Mouse (Mus musculus) kidney, embryonic 16.5 days (tissue): Measurements from ENCODE around the gene Klf13. TPM values are rescaled to one million over a fixed set of nuclear protein-coding genes. Genes with fewer than 3 reads are reported as not detected.

Experiments used
- ATAC-seq: fragments of 200-750 bp; cut with Nextera tagmentation; 2 replicates; pipeline ENCODE4 v1.8.0; 2017; ENCODE audit warnings: moderate TSS enrichment; ENCODE audit not compliant: low FRiP score, low TSS enrichment
- H3K27ac ChIP-seq: fragments of 300-500 bp; sonication (generic); 2 replicates; pipeline ENCODE4 v1.5.1; 2014; ENCODE audit warnings: low read length
- H3K27me3 ChIP-seq: fragments of 300-500 bp; sonication (generic); 2 replicates; pipeline ENCODE4 v1.6.1; 2014; ENCODE audit warnings: low read length, control low read depth, mixed read lengths; ENCODE audit not compliant: insufficient read depth
- H3K36me3 ChIP-seq: fragments of 300-500 bp; sonication (generic); 2 replicates; pipeline ENCODE4 v1.6.1; 2014; ENCODE audit warnings: low read length, control low read depth, mixed read lengths; ENCODE audit not compliant: insufficient read depth
- H3K4me1 ChIP-seq: fragments of 300-500 bp; sonication (generic); 2 replicates; pipeline ENCODE4 v1.6.1; 2014; ENCODE audit warnings: low read length, control low read depth, mixed read lengths; ENCODE audit not compliant: insufficient read depth
- H3K4me2 ChIP-seq: fragments of 300-500 bp; sonication (generic); replicated peaks from 2 replicates; pipeline ENCODE4 v1.6.1; 2014; ENCODE audit warnings: low read depth, low read length
- H3K4me3 ChIP-seq: fragments of 300-500 bp; sonication (generic); 2 replicates; pipeline ENCODE4 v1.5.1; 2014; ENCODE audit warnings: mild to moderate bottlenecking, low read length
- H3K9ac ChIP-seq: fragments of 300-500 bp; sonication (generic); replicated peaks from 2 replicates; pipeline ENCODE4 v1.6.1; 2014; ENCODE audit warnings: low read length
- H3K9me3 ChIP-seq: fragments of 300-500 bp; sonication (generic); 2 replicates; pipeline ENCODE4 v1.6.1; 2016; ENCODE audit warnings: low read length, control low read depth
- WGBS: fragments of 180-500 bp; shearing (Covaris S2); extraction: QIAGEN DNeasy Blood & Tissue Kit; methylation state at CpG from one replicate; pipeline ENCODE4 v1.1.7; 2014; 5-methylcytosine and 5-hydroxymethylcytosine counted together
- polyA plus RNA-seq: library from polyadenylated mRNA; unstranded; fragments of >200 nt; fragmentation: Nextera tagmentation; extraction: Ambion mirVana; gene quantifications from 2 replicates; pipeline ENCODE4 v1.2.1, GENCODE M21; 2015

Gene Klf13
- polyA plus RNA-seq, 1 experiment from 2014 or later, result 23.2 TPM

GRCm38 (mm10) chr7:63901942-63902341 is 36.8 kb downstream of the Klf13 start:
- 78% methylated on average over 3 of the region's 3 CpGs for WGBS
- Histone ChIP-seq H3K4me1 (peaks cover 29% of the 10 kb centered on the region), H3K9ac (no peak overlapping the region), H3K9me3 (no peaks in the 10 kb centered on the region), H3K4me2 (no peak overlapping the region), H3K36me3 (no peaks in the 10 kb centered on the region), H3K27me3 (no peaks in the 10 kb centered on the region), H3K27ac (no peak overlapping the region), H3K4me3 (no peak overlapping the region)
- ATAC-seq, result no peak

- Histone ChIP-seq H3K36me3 (no peaks in the 10 kb centered on the region), H3K27ac (no peak overlapping the region), H3K4me1 (peaks cover 35% of the 10 kb centered on the region), H3K4me3 (no peak overlapping the region), H3K9ac (no peak overlapping the region), H3K9me3 (no peaks in the 10 kb centered on the region), H3K4me2 (no peak overlapping the region), H3K27me3 (no peaks in the 10 kb centered on the region)
- WGBS, result 73% methylated on average over 10 of the region's 11 CpGs
- ATAC-seq, result no peak
Observed at GRCm38 (mm10) chr7:63901346-63901745, 37.4 kb downstream of the Klf13 start.

- no peaks in the 10 kb centered on the region for H3K36me3 ChIP-seq
- no peak for ATAC-seq
- no peak overlapping the region for H3K27ac ChIP-seq
- H3K4me1 ChIP-seq, result peaks cover 40% of the 10 kb centered on the region
- WGBS, result 98% methylated on average over 2 of the region's 2 CpGs
- H3K27me3 ChIP-seq, result no peaks in the 10 kb centered on the region
- H3K9ac ChIP-seq, result no peak overlapping the region
- no peak overlapping the region for H3K4me2 ChIP-seq
- no peak overlapping the region for H3K4me3 ChIP-seq
- no peaks in the 10 kb centered on the region for H3K9me3 ChIP-seq
Observed at GRCm38 (mm10) chr7:63900411-63900810, 38.3 kb downstream of the Klf13 start.

GRCm38 (mm10) chr7:63899925-63900324 is 38.8 kb downstream of the Klf13 start:
- no peak overlapping the region for H3K27ac ChIP-seq
- no peaks in the 10 kb centered on the region for H3K36me3 ChIP-seq
- no peaks in the 10 kb centered on the region for H3K27me3 ChIP-seq
- H3K9ac ChIP-seq, result no peak overlapping the region
- peaks cover 38% of the 10 kb centered on the region for H3K4me1 ChIP-seq
- H3K4me2 ChIP-seq, result no peak overlapping the region
- no peak for ATAC-seq
- H3K4me3 ChIP-seq, result no peak overlapping the region
- 88% methylated on average over 8 of the region's 8 CpGs for WGBS
- no peaks in the 10 kb centered on the region for H3K9me3 ChIP-seq

- Histone ChIP-seq H3K9me3 (no peaks in the 10 kb centered on the region), H3K27ac (no peak overlapping the region), H3K4me2 (no peak overlapping the region), H3K27me3 (no peaks in the 10 kb centered on the region), H3K4me1 (peaks cover 30% of the 10 kb centered on the region), H3K4me3 (no peak overlapping the region), H3K9ac (no peak overlapping the region), H3K36me3 (no peaks in the 10 kb centered on the region)
- 91% methylated on average over 6 of the region's 6 CpGs for WGBS
- ATAC-seq, result no peak
Observed at GRCm38 (mm10) chr7:63898201-63898600, 40.5 kb downstream of the Klf13 start.

GRCm38 (mm10) chr7:63897655-63898054 is 41.1 kb downstream of the Klf13 start:
- H3K4me3 ChIP-seq, result no peak overlapping the region
- no peaks in the 10 kb centered on the region for H3K9me3 ChIP-seq
- 0 out of 2 replicates have a peak, but pooled peaks have one; percentile 3 for ATAC-seq
- H3K27me3 ChIP-seq, result no peaks in the 10 kb centered on the region
- WGBS, result 43% methylated on average over 3 of the region's 3 CpGs
- no peaks in the 10 kb centered on the region for H3K36me3 ChIP-seq
- peak overlapping the region; percentile 78 for H3K4me2 ChIP-seq
- H3K27ac ChIP-seq, result 0 out of 2 replicates have a peak overlapping the region, but pooled peaks have one; percentile 79
- H3K9ac ChIP-seq, result peak overlapping the region; percentile 70
- H3K4me1 ChIP-seq, result peaks cover 25% of the 10 kb centered on the region

- Histone ChIP-seq H3K27me3 (no peaks in the 10 kb centered on the region), H3K9ac (peak overlapping the region; percentile 70), H3K27ac (peak overlapping the region; percentile 79), H3K9me3 (no peaks in the 10 kb centered on the region), H3K36me3 (no peaks in the 10 kb centered on the region), H3K4me2 (peak overlapping the region; percentile 78), H3K4me1 (peaks cover 23% of the 10 kb centered on the region), H3K4me3 (peak overlapping the region; percentile 43)
- WGBS, result 2% methylated on average over 22 of the region's 22 CpGs
- peak; percentile 92 for ATAC-seq
Observed at GRCm38 (mm10) chr7:63896968-63897468, 41.7 kb downstream of the Klf13 start.

- Histone ChIP-seq H3K4me2 (peak overlapping the region; percentile 78), H3K9ac (peak overlapping the region; percentile 70), H3K27ac (peak overlapping the region; percentile 79; the same call in 1 of the 2 replicates), H3K4me3 (peak overlapping the region; percentile 43), H3K27me3 (no peaks in the 10 kb centered on the region), H3K4me1 (peaks cover 23% of the 10 kb centered on the region), H3K36me3 (no peaks in the 10 kb centered on the region), H3K9me3 (no peaks in the 10 kb centered on the region)
- peak; percentile 44 for ATAC-seq
- WGBS, result 22% methylated on average over 16 of the region's 17 CpGs
Observed at GRCm38 (mm10) chr7:63896276-63896967, 42.3 kb downstream of the Klf13 start.

- no peaks in the 10 kb centered on the region for H3K27me3 ChIP-seq
- peaks cover 23% of the 10 kb centered on the region for H3K4me1 ChIP-seq
- H3K4me2 ChIP-seq, result no peak overlapping the region
- H3K9ac ChIP-seq, result no peak overlapping the region
- H3K27ac ChIP-seq, result no peak overlapping the region
- 94% methylated on average over 3 of the region's 3 CpGs for WGBS
- peaks cover 9% of the 10 kb centered on the region for H3K36me3 ChIP-seq
- no peaks in the 10 kb centered on the region for H3K9me3 ChIP-seq
- H3K4me3 ChIP-seq, result no peak overlapping the region
- no peak for ATAC-seq
Observed at GRCm38 (mm10) chr7:63895223-63895622, 43.5 kb downstream of the Klf13 start.

- Histone ChIP-seq H3K27ac (no peak overlapping the region), H3K4me2 (no peak overlapping the region), H3K9ac (no peak overlapping the region), H3K4me3 (no peak overlapping the region), H3K4me1 (peaks cover 23% of the 10 kb centered on the region), H3K36me3 (peaks cover 13% of the 10 kb centered on the region), H3K27me3 (no peaks in the 10 kb centered on the region), H3K9me3 (no peaks in the 10 kb centered on the region)
- 83% methylated on average over 4 of the region's 4 CpGs for WGBS
- ATAC-seq, result no peak
Observed at GRCm38 (mm10) chr7:63894662-63895061, 44.1 kb downstream of the Klf13 start.
